Mouse (Mus musculus) myocyte (in vitro differentiated cells): ENCODE measurements around the gene Fam69b. TPM values are rescaled to one million over a fixed set of nuclear protein-coding genes. Genes with fewer than 3 reads are reported as not detected.

Experiments used
- H3K27me3 ChIP-seq: one replicate; pipeline ENCODE4 v1.6.1; 2011; ENCODE audit not compliant: control insufficient read depth, insufficient read depth, insufficient read length
- H3K36me3 ChIP-seq: one replicate; pipeline ENCODE4 v1.6.1; 2011; ENCODE audit not compliant: control insufficient read depth, insufficient read depth
- H3K4me2 ChIP-seq: one replicate; pipeline ENCODE4 v1.6.1; 2011; ENCODE audit warnings: low read depth, control low read depth
- H3K4me3 ChIP-seq: one replicate; pipeline ENCODE4 v1.5.1; 2011; ENCODE audit warnings: mild to moderate bottlenecking, control low read depth, moderate library complexity
- H3K79me2 ChIP-seq: one replicate; pipeline ENCODE4 v1.6.1; 2011; ENCODE audit not compliant: control insufficient read depth, insufficient read depth
- H3ac ChIP-seq: one replicate; pipeline ENCODE4 v1.6.1; 2011; ENCODE audit not compliant: control insufficient read depth, insufficient read length
- CEBPB ChIP-seq: IDR thresholded peaks from 2 replicates; pipeline ENCODE4 v1.6.1; 2011; ENCODE audit warnings: mild to moderate bottlenecking, moderate library complexity; ENCODE audit not compliant: poor library complexity, insufficient read depth, severe bottlenecking
- E2F4 ChIP-seq: IDR thresholded peaks from one replicate; pipeline ENCODE4 v1.6.1; 2011; ENCODE audit warnings: mild to moderate bottlenecking, control low read depth, moderate library complexity; ENCODE audit not compliant: insufficient read depth
- MAX ChIP-seq: IDR thresholded peaks from one replicate; pipeline ENCODE4 v1.6.1; 2011; ENCODE audit warnings: low read depth, mild to moderate bottlenecking, control low read depth
- MYOD1 ChIP-seq, 3 experiments: IDR thresholded peaks; one replicate each; pipeline ENCODE4 v1.6.1; 2011; ENCODE audit warnings: control low read depth in 2 of 3, low read depth in 2 of 3, mild to moderate bottlenecking in 2 of 3, moderate library complexity in 1 of 3; ENCODE audit not compliant: insufficient read length in 2 of 3, control insufficient read depth in 1 of 3
- MYOG ChIP-seq, 3 experiments: IDR thresholded peaks; one replicate each; pipeline ENCODE4 v1.6.1; 2011; ENCODE audit warnings: control low read depth in 2 of 3, low read depth in 2 of 3, mild to moderate bottlenecking in 2 of 3; ENCODE audit not compliant: insufficient read length in 2 of 3, control insufficient read depth in 1 of 3, insufficient read depth in 1 of 3
- POLR2A ChIP-seq: IDR thresholded peaks from one replicate; pipeline ENCODE4 v1.6.1; 2011; ENCODE audit warnings: low read depth, mild to moderate bottlenecking, control low read depth, moderate library complexity; ENCODE audit not compliant: insufficient read length
- POLR2AphosphoS2 ChIP-seq: IDR thresholded peaks from one replicate; pipeline ENCODE4 v1.6.1; 2011; ENCODE audit warnings: low read depth, control low read depth; ENCODE audit not compliant: insufficient read length
- REST ChIP-seq: IDR thresholded peaks from one replicate; pipeline ENCODE4 v1.6.1; 2011; ENCODE audit warnings: mild to moderate bottlenecking, control low read depth, moderate library complexity; ENCODE audit not compliant: insufficient read depth, insufficient read length
- SRF ChIP-seq: IDR thresholded peaks from one replicate; pipeline ENCODE4 v1.6.1; 2011; ENCODE audit warnings: low read depth; ENCODE audit not compliant: control insufficient read depth, insufficient read length
- TCF12 ChIP-seq: IDR thresholded peaks from one replicate; pipeline ENCODE4 v1.6.1; 2011; ENCODE audit warnings: mild to moderate bottlenecking, control low read depth; ENCODE audit not compliant: poor library complexity, insufficient read depth, severe bottlenecking
- TCF3 ChIP-seq: IDR thresholded peaks from one replicate; pipeline ENCODE4 v1.6.1; 2011; ENCODE audit warnings: low read depth, control low read depth; ENCODE audit not compliant: insufficient read length
- USF1 ChIP-seq: IDR thresholded peaks from one replicate; pipeline ENCODE4 v1.6.1; 2011; ENCODE audit warnings: low read depth, mild to moderate bottlenecking, control low read depth, moderate library complexity
- polyA plus RNA-seq: library from polyadenylated mRNA; unstranded; fragments of >200 nt; fragmentation: generic; extraction: Trizol; gene quantifications from one replicate; pipeline ENCODE4 v1.2.1, GENCODE M21; 2012; ENCODE audit warnings: missing spikeins

Gene Fam69b
- polyA plus RNA-seq, 1 experiment = 2.6 TPM

DNA sequence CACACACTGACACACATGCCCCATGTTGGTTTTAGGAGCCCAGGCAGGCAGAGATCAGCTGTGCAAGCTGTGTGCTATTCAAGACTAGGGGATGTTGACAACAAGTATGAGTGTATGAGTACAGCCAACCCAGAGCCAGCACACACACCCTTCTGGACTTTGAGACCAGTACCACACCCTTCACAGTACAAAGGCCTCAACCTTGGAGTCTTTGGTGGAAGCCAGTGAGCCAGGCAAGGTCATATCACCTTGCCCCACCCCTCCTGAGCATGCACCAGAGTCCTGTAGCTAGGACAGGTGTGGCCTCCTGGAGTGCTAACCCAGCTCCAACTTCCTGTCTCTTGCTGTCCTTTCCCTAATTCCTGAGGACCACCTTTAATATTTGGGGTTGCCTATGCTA lies 17.2 kb upstream of the Fam69b start:
- Histone ChIP-seq H3K4me2 (no peak overlapping the region), H3K36me3 (no peaks in the 10 kb centered on the region), H3K79me2 (no peaks in the 10 kb centered on the region), H3ac (no peak overlapping the region), H3K27me3 (no peaks in the 10 kb centered on the region), H3K4me3 (no peak overlapping the region)
- TF ChIP-seq REST (no peak), MYOG (IDR thresholded peaks at IDR 0.05; ENCODE audit: control insufficient read depth in 1 of 3, insufficient read depth in 1 of 3, insufficient read length in 2 of 3, low read depth in 2 of 3) (peak in 1 of 3 experiments; percentile 2), SRF (no peak)

GRCm38 (mm10) chr2:26611896-26612295 lies 16.4 kb upstream of the Fam69b start:
- no peaks in the 10 kb centered on the region for H3K79me2 ChIP-seq
- TF ChIP-seq MYOD1 (IDR thresholded peaks at IDR 0.05; ENCODE audit: control insufficient read depth in 1 of 3, insufficient read length in 2 of 3, low read depth in 2 of 3) = no peak
- no peak for TF ChIP-seq MYOG (IDR thresholded peaks at IDR 0.05; ENCODE audit: control insufficient read depth in 1 of 3, insufficient read depth in 1 of 3, insufficient read length in 2 of 3, low read depth in 2 of 3)
- no peak for TF ChIP-seq TCF12
- no peak for TF ChIP-seq SRF
- no peak for TF ChIP-seq POLR2AphosphoS2
- no peak for TF ChIP-seq E2F4
- TF ChIP-seq TCF3 = no peak
- no peak for TF ChIP-seq POLR2A
- no peak for TF ChIP-seq REST
- TF ChIP-seq MAX = no peak
- no peak for TF ChIP-seq USF1
- no peak for TF ChIP-seq CEBPB
- H3K4me3 ChIP-seq = no peak overlapping the region
- no peaks in the 10 kb centered on the region for H3K27me3 ChIP-seq
- H3ac ChIP-seq = no peak overlapping the region
- H3K4me2 ChIP-seq = no peak overlapping the region
- no peaks in the 10 kb centered on the region for H3K36me3 ChIP-seq

- no peak for TF ChIP-seq USF1
- TF ChIP-seq MYOG (IDR thresholded peaks at IDR 0.05; ENCODE audit: control insufficient read depth in 1 of 3, insufficient read depth in 1 of 3, insufficient read length in 2 of 3, low read depth in 2 of 3) = no peak
- no peak for TF ChIP-seq POLR2A
- TF ChIP-seq TCF3 = no peak
- TF ChIP-seq MYOD1 (IDR thresholded peaks at IDR 0.05; ENCODE audit: control insufficient read depth in 1 of 3, insufficient read length in 2 of 3, low read depth in 2 of 3) = no peak
- no peak for TF ChIP-seq REST
- TF ChIP-seq CEBPB = no peak
- no peak for TF ChIP-seq TCF12
- no peak for TF ChIP-seq SRF
- no peak for TF ChIP-seq POLR2AphosphoS2
- no peak for TF ChIP-seq MAX
- no peak for TF ChIP-seq E2F4
- H3K4me2 ChIP-seq = no peak overlapping the region
- no peak overlapping the region for H3K4me3 ChIP-seq
- H3K79me2 ChIP-seq = no peaks in the 10 kb centered on the region
- no peaks in the 10 kb centered on the region for H3K36me3 ChIP-seq
- H3ac ChIP-seq = no peak overlapping the region
- peaks cover 10% of the 10 kb centered on the region for H3K27me3 ChIP-seq
These were observed 13.4 kb upstream of the Fam69b start for GRCm38 (mm10) chr2:26614903-26615302.

DNA sequence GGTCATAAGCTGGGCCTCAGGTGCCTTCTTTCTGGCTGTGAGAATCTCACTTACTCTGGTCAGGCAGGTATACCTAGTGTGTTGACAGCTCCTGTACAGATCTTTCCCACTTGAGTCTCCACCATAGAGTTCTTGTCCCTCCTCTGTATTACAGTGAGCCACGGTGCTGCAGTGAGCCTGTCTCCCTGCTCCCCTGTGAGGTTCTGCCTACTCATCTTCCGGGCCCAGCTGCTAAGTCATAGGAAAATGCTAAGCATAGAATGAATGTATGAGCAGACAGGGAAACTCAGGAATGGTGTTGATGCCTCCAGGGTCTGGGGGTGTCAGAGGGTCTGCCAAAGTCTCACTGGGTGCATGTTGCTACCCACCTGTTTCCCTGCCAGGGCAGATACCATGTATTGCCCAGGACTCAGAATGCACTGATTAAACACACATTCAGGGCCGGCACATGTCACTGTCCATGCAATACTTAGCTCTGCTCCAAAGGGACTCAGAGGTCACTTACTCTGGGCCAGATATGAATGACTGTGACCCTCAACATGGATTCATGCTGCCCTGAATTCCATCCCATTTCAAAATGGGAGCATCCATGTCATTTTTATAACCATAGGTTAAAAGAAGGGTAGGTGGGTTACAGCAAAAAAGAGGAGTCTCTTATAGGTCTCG lies 12.7 kb upstream of the Fam69b start:
- peaks cover 10% of the 10 kb centered on the region for H3K27me3 ChIP-seq
- H3ac ChIP-seq = no peak overlapping the region
- H3K4me3 ChIP-seq = no peak overlapping the region
- H3K36me3 ChIP-seq = no peaks in the 10 kb centered on the region
- TF ChIP-seq TCF12 = no peak
- TF ChIP-seq USF1 = no peak
- TF ChIP-seq REST = no peak
- TF ChIP-seq POLR2A = no peak
- TF ChIP-seq MAX = no peak
- TF ChIP-seq SRF = no peak
- no peak for TF ChIP-seq MYOG (IDR thresholded peaks at IDR 0.05; ENCODE audit: control insufficient read depth in 1 of 3, insufficient read depth in 1 of 3, insufficient read length in 2 of 3, low read depth in 2 of 3)
- TF ChIP-seq TCF3 = no peak
- no peak for TF ChIP-seq POLR2AphosphoS2
- no peak overlapping the region for H3K4me2 ChIP-seq
- no peaks in the 10 kb centered on the region for H3K79me2 ChIP-seq

DNA sequence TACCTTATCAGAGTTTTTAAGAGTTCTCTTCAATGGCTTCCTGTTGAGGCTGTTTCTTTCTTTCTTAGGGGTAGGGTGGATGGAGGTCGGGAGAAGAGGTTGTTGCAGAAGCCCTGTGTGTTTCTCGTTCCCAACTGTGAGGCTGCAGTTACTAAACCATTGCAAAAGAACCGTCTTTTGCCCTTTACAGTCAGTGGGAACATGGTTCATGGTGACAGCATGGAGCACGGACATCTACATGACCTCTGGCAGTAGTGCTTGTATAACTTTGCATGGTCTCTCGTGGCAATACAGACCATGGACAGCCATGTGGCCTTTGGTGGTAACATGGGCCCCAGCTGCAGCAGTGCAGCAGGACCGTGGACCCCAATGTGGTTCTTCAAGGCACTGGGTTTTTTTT lies 10.9 kb upstream of the Fam69b start:
- no peak overlapping the region for H3K4me2 ChIP-seq

More for the DNA sequence above, 10.9 kb upstream of the Fam69b start:
- Histone ChIP-seq H3K4me3 (no peak overlapping the region), H3K27me3 (peaks cover 10% of the 10 kb centered on the region), H3K79me2 (no peaks in the 10 kb centered on the region), H3ac (no peak overlapping the region), H3K36me3 (no peaks in the 10 kb centered on the region)
- no peak for TF ChIP-seq MYOD1 (IDR thresholded peaks at IDR 0.05; ENCODE audit: control insufficient read depth in 1 of 3, insufficient read length in 2 of 3, low read depth in 2 of 3)
- TF ChIP-seq MYOG (IDR thresholded peaks at IDR 0.05; ENCODE audit: control insufficient read depth in 1 of 3, insufficient read depth in 1 of 3, insufficient read length in 2 of 3, low read depth in 2 of 3) = no peak
- TF ChIP-seq E2F4 = no peak
- no peak for TF ChIP-seq MAX
- no peak for TF ChIP-seq REST
- no peak for TF ChIP-seq POLR2A
- TF ChIP-seq CEBPB = no peak
- TF ChIP-seq POLR2AphosphoS2 = no peak
- TF ChIP-seq SRF = no peak
- TF ChIP-seq USF1 = no peak
- no peak for TF ChIP-seq TCF3
- TF ChIP-seq TCF12 = no peak
